Mouse (Mus musculus): ENCODE data around the gene Cd160. TPM values are rescaled to one million over a fixed set of nuclear protein-coding genes. Genes with fewer than 3 reads are reported as not detected.

Gene Cd160
- 0.20 and 0.89 TPM in 2 replicates for polyA plus RNA-seq (2012; rRNA removed; ENCODE audit: low replicate concordance)

GRCm38 (mm10) chr3:96828984-96829383 lies at the start of gene Cd160, which contains the start of gene Pdzk1:
TSS of gene Cd160 (minus strand) at chr3:96829351.
TSS of gene Pdzk1 (plus strand) at chr3:96829284.

Other genes with a start within 250 kb of the Cd160 start
- gene Polr3gl, start 235.2 kb downstream of the Cd160 start, polyA plus RNA-seq (2012; rRNA removed; ENCODE audit: low replicate concordance), result 19.1 and 23.0 TPM in 2 replicates
- 0.47 and 3.2 TPM in 2 replicates for gene Ankrd34a, start 232.7 kb downstream of the Cd160 start, polyA plus RNA-seq (2012; rRNA removed; ENCODE audit: low replicate concordance)
- gene Lix1l, start 228.2 kb downstream of the Cd160 start, polyA plus RNA-seq (2012; rRNA removed; ENCODE audit: low replicate concordance), result 32.1 and 54.9 TPM in 2 replicates
- 6.5 and 11.3 TPM in 2 replicates for gene Rbm8a, start 199.4 kb downstream of the Cd160 start, polyA plus RNA-seq (2012; rRNA removed; ENCODE audit: low replicate concordance)
- 65.1 and 70.1 TPM in 2 replicates for gene Pex11b, start 194.0 kb downstream of the Cd160 start, polyA plus RNA-seq (2012; rRNA removed; ENCODE audit: low replicate concordance)
- gene Gm42957, start 193.9 kb downstream of the Cd160 start, polyA plus RNA-seq (2012; rRNA removed; ENCODE audit: low replicate concordance), result 0.20 and 0.36 TPM in 2 replicates
- 3.0 and 6.4 TPM in 2 replicates for gene Itga10, start 183.8 kb downstream of the Cd160 start, polyA plus RNA-seq (2012; rRNA removed; ENCODE audit: low replicate concordance)
- gene Ankrd35, start 159.2 kb downstream of the Cd160 start, polyA plus RNA-seq (2012; rRNA removed; ENCODE audit: low replicate concordance), result 2.7 and 7.8 TPM in 2 replicates
- 39.3 and 72.2 TPM in 2 replicates for gene Pias3, start 133.0 kb downstream of the Cd160 start, polyA plus RNA-seq (2012; rRNA removed; ENCODE audit: low replicate concordance)
- gene Nudt17, start 120.8 kb downstream of the Cd160 start, polyA plus RNA-seq (2012; rRNA removed; ENCODE audit: low replicate concordance), result 2.6 and 4.0 TPM in 2 replicates
- gene Polr3c, start 101.7 kb downstream of the Cd160 start, polyA plus RNA-seq (2012; rRNA removed; ENCODE audit: low replicate concordance), result 30.5 and 35.1 TPM in 2 replicates
- 15.7 and 20.7 TPM in 2 replicates for gene Rnf115, start 101.7 kb downstream of the Cd160 start, polyA plus RNA-seq (2012; rRNA removed; ENCODE audit: low replicate concordance)
- 0.10 TPM in 1 of 2 replicates, not detected in the other for gene Pdzk1, start 67 bp downstream of the Cd160 start, polyA plus RNA-seq (2012; rRNA removed; ENCODE audit: low replicate concordance)
- 16.0 and 36.3 TPM in 2 replicates for gene Gja5, start 75.3 kb upstream of the Cd160 start, polyA plus RNA-seq (2012; rRNA removed; ENCODE audit: low replicate concordance)
- 20.1 and 26.3 TPM in 2 replicates for gene Gpr89, start 76.0 kb upstream of the Cd160 start, polyA plus RNA-seq (2012; rRNA removed; ENCODE audit: low replicate concordance)
- gene Gja8, start 96.7 kb upstream of the Cd160 start, polyA plus RNA-seq (2012; rRNA removed; ENCODE audit: low replicate concordance), result 0.06 TPM in 1 of 2 replicates, not detected in the other

Measured in subcutaneous adipose tissue, adult 2 months (tissue).